Mouse (Mus musculus): Measurements from ENCODE around the gene Rbbp5.
"Not testable (repeated sequence)": the region's sequence is repeated elsewhere in the genome, so short reads cannot be mapped to it uniquely, and the experiment has no call there.

The Rbbp5 gene

GRCm38 (mm10) chr1:132476928-132477691 lies at the start of gene Rbbp5:
TSS of gene Rbbp5 (plus strand) at chr1:132477365.
- peak; percentile 80 to 89 for DNase-seq (ENCODE audit: low spot score in 2 of 2)

- DNase-seq (ENCODE audit: low spot score in 2 of 2) = no peak
Measured at GRCm38 (mm10) chr1:132430818-132431217, 46.3 kb upstream of the Rbbp5 start.

GRCm38 (mm10) chr1:132431716-132432115 lies 45.4 kb upstream of the Rbbp5 start:
- no peak for DNase-seq (ENCODE audit: low spot score in 2 of 2)

GRCm38 (mm10) chr1:132433349-132433748 lies 43.8 kb upstream of the Rbbp5 start:
- no peak for DNase-seq (ENCODE audit: low spot score in 2 of 2)

- no peak for DNase-seq (ENCODE audit: low spot score in 2 of 2)
Measured at GRCm38 (mm10) chr1:132434032-132434431, 43.1 kb upstream of the Rbbp5 start.

- DNase-seq (ENCODE audit: low spot score in 2 of 2) = no peak
Measured at GRCm38 (mm10) chr1:132436320-132436958, 40.7 kb upstream of the Rbbp5 start.

DNA sequence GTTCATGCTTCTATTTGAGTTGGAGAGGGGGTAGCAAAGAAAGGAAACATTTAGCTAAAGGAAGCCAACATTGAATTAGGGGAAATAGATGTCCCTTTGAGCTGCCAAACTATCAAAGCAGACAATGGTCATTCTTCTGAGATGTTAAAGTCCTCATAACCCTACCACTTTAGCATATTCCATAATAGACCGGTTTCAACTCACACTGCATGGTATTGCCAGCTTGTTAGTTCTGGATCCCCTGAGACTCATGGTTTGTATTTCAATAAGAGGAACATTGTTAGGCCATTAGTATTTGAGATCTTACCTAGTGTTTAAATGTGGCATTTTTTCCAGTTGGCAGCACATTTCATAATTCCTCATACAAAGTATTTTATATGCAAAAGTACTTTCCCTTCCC lies 40.2 kb upstream of the Rbbp5 start:
- no peak for DNase-seq (ENCODE audit: low spot score in 2 of 2)

DNA sequence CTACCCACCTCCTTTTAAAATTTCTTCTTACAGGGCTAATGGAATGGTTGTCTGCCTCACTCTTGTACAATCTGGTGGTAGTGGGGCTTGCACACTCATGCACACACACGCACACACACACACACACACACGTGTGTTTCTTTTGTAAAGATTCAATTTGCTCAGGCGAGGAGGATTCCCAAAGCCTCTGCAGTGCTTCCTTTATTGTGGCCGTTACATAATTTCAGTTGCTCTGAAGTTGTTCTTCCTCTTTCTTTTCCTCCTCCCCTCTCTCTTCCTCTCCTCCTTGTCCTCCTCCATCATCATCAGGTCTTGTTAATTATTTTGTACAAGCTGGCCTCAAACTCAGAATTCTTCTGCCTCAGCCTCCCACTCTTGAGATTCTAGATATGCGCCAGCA lies 39.8 kb upstream of the Rbbp5 start:
- DNase-seq (ENCODE audit: low spot score in 2 of 2) = no peak

DNA sequence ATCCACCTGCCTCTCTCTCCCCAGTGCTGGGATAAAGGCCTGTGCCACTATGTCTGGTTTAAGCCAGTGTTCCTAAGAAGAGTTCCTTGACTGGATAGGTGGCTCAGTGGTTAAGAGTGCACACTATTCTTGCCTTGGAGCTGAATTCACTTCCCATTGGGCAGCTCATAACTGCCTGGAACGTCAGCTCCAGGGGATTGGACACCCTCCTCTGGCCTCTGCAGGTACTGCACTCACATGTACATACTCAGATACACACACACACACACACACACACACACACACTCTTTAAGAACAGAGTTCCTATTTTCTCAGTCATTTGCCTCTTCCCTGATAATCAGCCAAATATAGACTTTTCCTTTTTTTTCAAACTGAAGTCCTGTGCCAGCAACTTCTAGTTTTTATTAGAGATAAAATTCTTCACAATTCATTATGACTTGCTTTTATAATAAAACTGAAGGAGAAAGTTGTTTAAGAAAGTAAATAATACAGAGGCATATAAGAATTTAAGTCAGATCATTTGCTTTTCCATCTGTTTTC lies 36.2 kb upstream of the Rbbp5 start:
- DNase-seq (ENCODE audit: low spot score in 2 of 2) = no peak

- no peak for DNase-seq (ENCODE audit: low spot score in 2 of 2)
Measured at GRCm38 (mm10) chr1:132449742-132450141, 27.4 kb upstream of the Rbbp5 start.

GRCm38 (mm10) chr1:132464651-132465050 lies 12.5 kb upstream of the Rbbp5 start:
- DNase-seq (ENCODE audit: low spot score in 2 of 2) = no peak

DNA sequence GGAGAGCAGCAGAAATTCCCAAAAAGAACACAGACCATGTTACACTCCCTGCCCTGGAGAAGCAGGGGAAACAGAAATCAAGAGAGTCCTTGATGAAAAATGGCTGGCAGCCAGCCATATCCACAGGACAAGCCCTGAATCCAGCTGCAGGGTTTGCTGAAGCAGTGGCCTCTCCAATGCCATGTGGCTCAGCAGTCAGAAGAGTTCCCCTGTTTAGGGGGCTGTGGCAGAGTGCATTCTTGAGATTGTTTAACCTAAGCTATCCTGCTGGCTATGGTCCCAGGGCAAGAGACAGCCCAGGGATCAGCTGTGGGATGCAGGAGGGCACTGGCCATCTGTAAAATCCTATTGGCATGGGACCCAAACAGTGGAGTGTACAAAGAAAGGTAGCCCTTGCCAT lies 8.2 kb upstream of the Rbbp5 start:
- DNase-seq (ENCODE audit: low spot score in 2 of 2) = no peak

DNA sequence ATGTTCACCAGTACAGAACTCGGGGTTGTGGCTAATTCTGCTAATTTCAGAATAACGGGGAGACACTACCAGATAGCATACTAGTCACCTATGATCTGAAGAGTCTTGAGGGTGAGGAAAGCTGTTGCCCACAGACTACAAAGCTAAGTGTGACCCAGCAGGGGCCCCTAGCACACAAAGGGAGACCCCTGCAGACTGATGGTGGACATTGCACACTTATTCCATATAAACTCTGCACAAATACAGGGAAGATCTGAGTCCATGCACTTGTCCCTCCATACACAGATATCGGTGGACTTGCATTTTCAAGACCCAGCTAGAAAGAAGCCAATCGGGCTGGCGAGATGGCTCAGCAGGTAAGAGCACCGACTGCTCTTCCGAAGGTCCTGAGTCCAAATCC lies 7.6 kb upstream of the Rbbp5 start:
- DNase-seq (ENCODE audit: low spot score in 2 of 2) = no peak

GRCm38 (mm10) chr1:132470031-132470430 lies 7.1 kb upstream of the Rbbp5 start:
- not testable (repeated sequence) for DNase-seq (ENCODE audit: low spot score in 2 of 2)

DNA sequence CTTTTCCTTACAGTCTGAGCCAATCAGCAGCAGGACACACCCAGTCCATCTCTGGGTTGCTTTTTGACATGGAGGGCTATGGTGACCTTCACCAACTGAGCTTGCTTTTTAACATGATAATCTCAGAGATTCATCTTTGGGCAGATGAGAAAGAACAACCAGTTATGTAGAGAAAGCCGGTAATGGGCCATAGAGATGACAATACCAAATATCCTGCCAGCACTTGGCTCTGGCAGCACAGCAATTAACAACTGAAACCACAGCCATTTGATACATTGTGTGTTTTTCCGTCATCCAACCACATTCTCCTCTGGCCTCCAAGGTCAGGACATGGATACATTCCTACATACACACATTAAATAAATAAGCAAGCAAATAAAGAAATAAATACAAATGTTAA lies 6.1 kb upstream of the Rbbp5 start:
- no peak for DNase-seq (ENCODE audit: low spot score in 2 of 2)

- DNase-seq (ENCODE audit: low spot score in 2 of 2) = no peak
Measured at GRCm38 (mm10) chr1:132471499-132471898, 5.7 kb upstream of the Rbbp5 start.

DNA sequence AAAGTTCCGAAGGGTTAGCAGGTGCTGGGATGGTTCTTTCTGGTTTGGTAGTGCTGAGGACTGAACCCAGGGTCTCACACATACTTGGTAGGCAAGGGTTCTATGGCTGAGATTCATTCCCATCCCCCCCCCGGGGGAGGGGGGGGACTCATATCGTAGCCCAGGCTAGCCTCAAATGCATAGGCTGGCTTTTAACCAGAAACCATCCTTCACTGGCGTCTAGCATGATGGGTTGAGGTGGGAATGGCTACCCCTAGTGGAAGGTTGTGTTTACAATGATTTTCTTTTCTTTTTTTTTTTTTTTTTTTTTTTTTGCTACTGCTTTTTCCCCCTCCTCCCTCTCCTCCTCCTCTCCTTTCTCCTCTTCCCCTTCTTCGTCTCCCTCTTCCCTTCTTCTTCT lies 4.6 kb upstream of the Rbbp5 start:
- no peak for DNase-seq (ENCODE audit: low spot score in 2 of 2)

DNA sequence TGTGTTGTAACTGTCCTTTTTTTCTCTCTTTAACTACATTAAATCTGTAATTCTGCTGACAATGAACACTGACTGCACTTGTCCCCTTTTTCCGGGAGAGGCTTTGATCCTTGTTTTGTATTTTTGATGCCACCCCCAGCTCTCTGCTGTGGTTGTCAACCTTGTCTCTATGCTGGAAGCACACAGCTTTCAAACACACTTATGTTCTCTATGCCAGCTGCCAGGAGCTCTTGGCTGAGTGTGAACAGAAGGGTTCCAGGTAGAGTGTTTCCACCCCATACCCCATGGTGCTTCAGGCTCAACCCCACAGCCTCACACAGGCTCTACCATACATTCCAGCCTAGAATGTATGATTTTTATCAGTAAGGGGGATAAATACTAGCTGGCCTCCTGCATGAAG lies 2.7 kb upstream of the Rbbp5 start:
- DNase-seq (ENCODE audit: low spot score in 2 of 2) = no peak

- DNase-seq (ENCODE audit: low spot score in 2 of 2) = no peak
Measured at GRCm38 (mm10) chr1:132476575-132476927, 614 bp upstream of the Rbbp5 start.

- DNase-seq (ENCODE audit: low spot score in 2 of 2) = no peak
Measured at GRCm38 (mm10) chr1:132479438-132479837, 2.3 kb downstream of the Rbbp5 start.

- no peak for DNase-seq (ENCODE audit: low spot score in 2 of 2)
Measured at GRCm38 (mm10) chr1:132481619-132482018, 4.5 kb downstream of the Rbbp5 start.

DNA sequence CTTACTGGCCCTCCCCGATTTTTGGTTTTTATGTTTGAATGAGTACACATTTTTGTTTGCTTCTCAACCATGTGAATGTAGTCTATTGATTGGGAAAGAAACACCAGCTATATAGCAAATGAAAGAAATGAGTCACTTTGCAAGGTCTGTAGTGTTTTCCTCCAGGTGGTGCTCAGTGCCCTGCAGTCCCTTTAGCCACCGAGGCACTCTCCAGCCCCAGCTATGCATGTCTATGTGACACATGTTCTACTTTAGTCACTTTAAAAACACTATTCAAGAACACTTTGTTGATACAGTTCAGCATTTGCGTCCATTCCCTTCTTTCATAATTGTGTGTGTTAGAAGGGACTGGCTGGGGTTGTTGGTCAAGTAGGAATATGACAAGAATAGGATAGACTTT lies 6.1 kb downstream of the Rbbp5 start:
- DNase-seq (ENCODE audit: low spot score in 2 of 2) = no peak

DNA sequence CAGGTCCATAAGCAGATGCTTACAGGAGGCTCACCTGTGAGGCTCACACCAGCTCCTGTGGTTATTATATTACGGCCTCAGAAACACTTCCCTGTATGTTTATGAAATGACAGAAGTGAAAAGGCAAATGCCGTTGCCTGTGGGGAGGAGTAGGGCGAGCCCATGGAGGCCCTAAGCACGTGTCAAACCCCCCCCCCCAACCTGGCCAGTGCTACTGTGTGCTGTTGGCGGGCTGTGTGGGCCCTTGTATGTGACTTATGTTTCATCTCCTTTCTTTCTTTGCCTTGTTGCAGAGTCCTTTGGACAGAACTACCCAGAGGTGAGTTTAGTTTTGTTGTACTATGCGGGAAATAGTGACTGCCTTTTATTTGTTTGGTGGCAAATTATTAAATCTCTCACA lies 6.6 kb downstream of the Rbbp5 start:
- no peak for DNase-seq (ENCODE audit: low spot score in 2 of 2)
